Mouse (Mus musculus) urinary bladder, adult 2 months (tissue): ENCODE results near the gene Rgl3. TPM values are rescaled to one million over a fixed set of nuclear protein-coding genes. Genes with fewer than 3 reads are reported as not detected.
A peak's percentile ranks its signal among the peaks of the same experiment; 100 is the strongest.

Experiments used
- DNase-seq: peaks from one replicate; pipeline ENCODE4 v3.0.0; 2022; ENCODE audit warnings: low spot score
- polyA plus RNA-seq: library from polyadenylated mRNA; depleted of rRNA; stranded (reverse); fragments of >200 nt; gene quantifications from 2 replicates; pipeline ENCODE4 v1.2.3, GENCODE M21; 2012

Gene Rgl3
- polyA plus RNA-seq, 1 experiment = 25.7 TPM

- DNase-seq = no peak
These were observed 40.5 kb downstream of the Rgl3 start for GRCm38 (mm10) chr9:21948790-21949189.

- DNase-seq = no peak
These were observed 41.1 kb downstream of the Rgl3 start for GRCm38 (mm10) chr9:21948146-21948545.

GRCm38 (mm10) chr9:21947540-21948130, 41.6 kb downstream of the Rgl3 start:
- no peak for DNase-seq

- no peak for DNase-seq
These were observed 45.0 kb downstream of the Rgl3 start for GRCm38 (mm10) chr9:21944267-21944666.

- DNase-seq = no peak
These were observed 45.6 kb downstream of the Rgl3 start for GRCm38 (mm10) chr9:21943638-21944037.

GRCm38 (mm10) chr9:21943046-21943445, 46.2 kb downstream of the Rgl3 start:
- no peak for DNase-seq

GRCm38 (mm10) chr9:21938234-21938855, 50.9 kb downstream of the Rgl3 start:
- no peak for DNase-seq

GRCm38 (mm10) chr9:21937711-21938175, 51.5 kb downstream of the Rgl3 start:
- DNase-seq = no peak

- peak; percentile 78 for DNase-seq
These were observed 52.3 kb downstream of the Rgl3 start, which contains the start of gene Plppr2 for GRCm38 (mm10) chr9:21936692-21937570. Plppr2 (plus strand) TSS chr9:21937033.

- no peak for DNase-seq
These were observed 53.6 kb downstream of the Rgl3 start for GRCm38 (mm10) chr9:21935466-21936131.

GRCm38 (mm10) chr9:21934021-21934420, 55.2 kb downstream of the Rgl3 start:
- DNase-seq = no peak

GRCm38 (mm10) chr9:21932445-21933137, 56.7 kb downstream of the Rgl3 start:
- DNase-seq = no peak

GRCm38 (mm10) chr9:21932006-21932405, 57.2 kb downstream of the Rgl3 start:
- no peak for DNase-seq

GRCm38 (mm10) chr9:21929208-21929607, 60.0 kb downstream of the Rgl3 start:
- no peak for DNase-seq

- DNase-seq = peak; percentile 81
These were observed 62.0 kb downstream of the Rgl3 start, which contains the start of the genes Ccdc159 and Tmem205 for GRCm38 (mm10) chr9:21927208-21927753. Ccdc159 (plus strand) TSS chr9:21927471. Tmem205 (minus strand) TSS chr9:21927556.

- DNase-seq = no peak
These were observed 62.5 kb downstream of the Rgl3 start for GRCm38 (mm10) chr9:21926784-21927183.

- DNase-seq = no peak
These were observed 63.1 kb downstream of the Rgl3 start for GRCm38 (mm10) chr9:21926155-21926554.

- DNase-seq = no peak
These were observed 63.7 kb downstream of the Rgl3 start for GRCm38 (mm10) chr9:21925506-21925905.

- DNase-seq = no peak
These were observed 64.2 kb downstream of the Rgl3 start for GRCm38 (mm10) chr9:21925034-21925433.

- peak; percentile 75 for DNase-seq
These were observed 65.2 kb downstream of the Rgl3 start for GRCm38 (mm10) chr9:21924099-21924493.
